Mouse (Mus musculus) liver, embryonic 13.5 days (tissue): Measurements from ENCODE around the gene Ppp1r2. TPM values are rescaled to one million over a fixed set of nuclear protein-coding genes. Genes with fewer than 3 reads are reported as not detected.

Experiments
- ATAC-seq: fragments of 200-750 bp; cut with Nextera tagmentation; 2 replicates; pipeline ENCODE4 v1.8.0; 2017; ENCODE audit warnings: low read depth, mild to moderate bottlenecking, moderate number of reproducible peaks, moderate library complexity
- DNase-seq: peaks from one replicate; pipeline ENCODE4 v3.0.0; 2022
- H3K27ac ChIP-seq: fragments of 300-500 bp; sonication (generic); 2 replicates; pipeline ENCODE4 v1.5.1; 2015; ENCODE audit warnings: moderate library complexity, mild to moderate bottlenecking, inconsistent platforms
- H3K27me3 ChIP-seq: fragments of 300-500 bp; sonication (generic); 2 replicates; pipeline ENCODE4 v1.6.1; 2015; ENCODE audit warnings: mild to moderate bottlenecking, inconsistent platforms
- H3K36me3 ChIP-seq: fragments of 300-500 bp; sonication (generic); 2 replicates; pipeline ENCODE4 v1.6.1; 2015; ENCODE audit warnings: mild to moderate bottlenecking, inconsistent platforms
- H3K4me1 ChIP-seq: fragments of 300-500 bp; sonication (generic); replicated peaks from 2 replicates; pipeline ENCODE4 v1.6.1; 2015; ENCODE audit warnings: inconsistent platforms
- H3K4me2 ChIP-seq: fragments of 300-500 bp; sonication (generic); 2 replicates; pipeline ENCODE4 v1.6.1; 2015; ENCODE audit warnings: inconsistent platforms, mild to moderate bottlenecking, moderate library complexity
- H3K4me3 ChIP-seq: fragments of 300-500 bp; sonication (generic); replicated peaks from 2 replicates; pipeline ENCODE4 v1.5.1; 2015; ENCODE audit warnings: mild to moderate bottlenecking, inconsistent platforms
- H3K9ac ChIP-seq: fragments of 300-500 bp; sonication (generic); 2 replicates; pipeline ENCODE4 v1.6.1; 2015; ENCODE audit warnings: mild to moderate bottlenecking, inconsistent platforms
- H3K9me3 ChIP-seq: fragments of 300-500 bp; sonication (generic); replicated peaks from 2 replicates; pipeline ENCODE4 v1.6.1; 2016; ENCODE audit warnings: inconsistent platforms
- WGBS: fragments of 180-500 bp; shearing (Covaris S2); methylation state at CpG from one replicate; pipeline ENCODE4 v1.1.7; 2015; ENCODE audit not compliant: insufficient replicate concordance; 5-methylcytosine and 5-hydroxymethylcytosine counted together
- polyA plus RNA-seq: library from polyadenylated mRNA; unstranded; fragments of >200 nt; fragmentation: Nextera tagmentation; extraction: Ambion mirVana; gene quantifications from 2 replicates; pipeline ENCODE4 v1.2.1, GENCODE M21; 2015

The Ppp1r2 gene
- polyA plus RNA-seq, 1 experiment from 2014 or later: 44.7 TPM

DNA sequence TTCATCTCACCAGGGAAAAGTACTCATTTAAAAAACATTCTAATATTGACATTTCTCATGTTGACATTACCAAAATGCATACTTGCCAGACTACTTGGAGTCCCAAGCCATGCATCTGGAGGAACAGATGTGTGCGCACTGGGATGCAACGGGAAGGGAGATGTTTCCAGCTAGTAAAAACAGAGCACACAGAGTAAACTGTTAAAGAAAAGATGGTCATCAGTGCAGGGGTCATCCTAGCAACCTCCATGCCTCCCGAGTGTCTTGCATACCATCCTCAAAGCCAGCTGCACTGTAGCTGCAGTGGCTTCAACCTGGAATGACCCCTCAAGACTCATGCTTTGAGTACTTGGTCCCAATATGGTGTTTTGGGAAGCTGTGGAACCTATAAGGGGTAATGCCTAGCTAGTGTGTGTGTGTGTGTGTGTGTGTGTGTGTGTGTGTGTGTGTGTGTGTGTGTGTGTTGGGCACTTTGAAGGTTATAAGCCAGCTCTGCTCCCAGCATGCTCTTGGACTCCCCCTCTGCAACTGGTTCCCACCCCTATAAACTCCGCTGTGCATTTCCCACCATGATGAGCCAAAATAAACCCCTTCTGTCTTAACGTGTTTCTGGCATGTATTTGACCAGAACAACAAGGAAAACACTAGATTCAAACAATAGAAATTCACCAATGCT lies 42.4 kb downstream of the Ppp1r2 start:
- H3K27ac ChIP-seq: no peak overlapping the region
- ATAC-seq: no peak
- DNase-seq: no peak
- no peak overlapping the region for H3K4me2 ChIP-seq
- H3K9ac ChIP-seq: no peak overlapping the region
- H3K27me3 ChIP-seq: 0 out of 2 replicates have a peak, but pooled peaks cover 2% of the 10 kb centered on the region
- H3K36me3 ChIP-seq: no peaks in the 10 kb centered on the region
- H3K9me3 ChIP-seq: 0 out of 2 replicates have a peak, but pooled peaks cover 3% of the 10 kb centered on the region
- WGBS: 63% methylated on average over 5 of the region's 5 CpGs
- no peak overlapping the region for H3K4me3 ChIP-seq
- H3K4me1 ChIP-seq: peaks cover 20% of the 10 kb centered on the region

DNA sequence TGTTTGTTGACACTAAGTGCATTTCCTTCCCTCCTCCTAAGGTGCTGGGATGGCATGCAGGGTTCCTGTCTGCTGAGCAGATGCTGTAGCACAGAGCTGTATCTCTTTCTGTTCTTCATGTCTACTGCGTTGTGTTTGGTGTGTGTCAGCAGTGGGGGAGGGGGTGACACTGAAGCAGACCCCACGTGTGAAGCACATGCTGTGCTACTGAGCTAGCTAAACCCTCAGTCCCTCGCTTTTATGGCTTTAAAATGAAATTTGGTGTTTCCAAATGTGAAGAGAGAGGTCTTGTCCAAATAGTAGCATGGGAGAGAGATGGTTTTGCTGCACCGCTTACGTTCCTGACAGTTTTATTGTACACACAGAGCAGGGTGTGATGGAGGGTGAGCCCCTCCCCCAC lies 43.5 kb downstream of the Ppp1r2 start:
- no peaks in the 10 kb centered on the region for H3K36me3 ChIP-seq
- H3K9ac ChIP-seq: no peak overlapping the region
- no peak overlapping the region for H3K4me2 ChIP-seq
- 0 out of 2 replicates have a peak, but pooled peaks cover 3% of the 10 kb centered on the region for H3K9me3 ChIP-seq
- ATAC-seq: no peak
- H3K27ac ChIP-seq: no peak overlapping the region
- WGBS: 63% methylated on average over 5 of the region's 5 CpGs
- H3K27me3 ChIP-seq: 0 out of 2 replicates have a peak, but pooled peaks cover 2% of the 10 kb centered on the region
- no peak overlapping the region for H3K4me3 ChIP-seq
- no peak for DNase-seq
- H3K4me1 ChIP-seq: peaks cover 20% of the 10 kb centered on the region

DNA sequence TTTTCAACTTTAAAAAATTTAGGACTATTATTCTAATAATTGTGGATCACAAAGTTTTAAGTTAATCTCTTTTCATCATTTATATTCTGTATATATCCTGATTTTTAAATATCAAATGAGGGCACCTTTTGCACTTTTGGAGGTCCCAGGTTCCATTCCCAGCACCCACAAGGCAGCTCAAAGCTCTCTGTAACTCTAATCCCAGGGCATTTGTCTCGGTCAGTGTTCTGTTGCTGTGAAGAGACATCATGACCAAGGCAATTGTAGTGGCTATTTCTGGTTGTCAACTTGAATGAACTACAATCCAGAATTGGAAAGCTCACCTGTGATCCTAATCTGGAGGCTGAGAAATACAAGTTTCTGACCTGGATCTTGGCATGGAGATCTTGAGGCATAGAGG lies 47.3 kb downstream of the Ppp1r2 start:
- 78% methylated on average over 1 of the region's 1 CpGs for WGBS
- H3K27ac ChIP-seq: no peak overlapping the region
- H3K4me3 ChIP-seq: no peak overlapping the region
- 0 out of 2 replicates have a peak, but pooled peaks cover 2% of the 10 kb centered on the region for H3K27me3 ChIP-seq
- DNase-seq (no peak), ATAC-seq (no peak)
- H3K36me3 ChIP-seq: no peaks in the 10 kb centered on the region
- H3K4me2 ChIP-seq: no peak overlapping the region
- no peak overlapping the region for H3K9ac ChIP-seq
- 0 out of 2 replicates have a peak, but pooled peaks cover 3% of the 10 kb centered on the region for H3K9me3 ChIP-seq
- no peaks in the 10 kb centered on the region for H3K4me1 ChIP-seq

DNA sequence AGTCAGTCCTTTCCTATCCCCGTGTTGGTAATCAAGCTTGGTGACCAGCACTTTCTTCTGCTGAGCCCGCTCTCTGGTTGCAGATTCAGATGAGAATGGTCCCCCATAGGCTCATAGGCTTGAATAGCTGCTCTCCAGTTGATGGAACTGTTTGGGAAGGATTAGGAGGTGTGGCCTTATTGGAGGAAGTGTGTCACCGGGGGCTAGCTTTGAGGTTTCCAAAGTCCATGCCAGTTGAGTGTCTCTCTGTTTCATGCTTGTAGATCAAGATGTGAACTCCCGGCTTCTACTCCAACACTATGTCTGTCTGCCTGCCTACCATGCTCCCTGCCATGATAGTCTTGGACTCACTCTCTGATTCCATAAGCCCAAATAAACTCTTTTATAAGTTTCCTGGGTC lies 59.8 kb downstream of the Ppp1r2 start:
- H3K9me3 ChIP-seq: 0 out of 2 replicates have a peak, but pooled peaks cover 4% of the 10 kb centered on the region
- 0 out of 2 replicates have a peak, but pooled peaks cover 2% of the 10 kb centered on the region for H3K4me1 ChIP-seq
- 72% methylated on average over 4 of the region's 4 CpGs for WGBS
- no peaks in the 10 kb centered on the region for H3K36me3 ChIP-seq
- no peak overlapping the region for H3K4me2 ChIP-seq
- H3K4me3 ChIP-seq: no peak overlapping the region
- ATAC-seq: no peak
- DNase-seq: no peak
- no peak overlapping the region for H3K9ac ChIP-seq
- no peak overlapping the region for H3K27ac ChIP-seq
- peaks cover 9% of the 10 kb centered on the region; the same call in 1 of the 2 replicates for H3K27me3 ChIP-seq

DNA sequence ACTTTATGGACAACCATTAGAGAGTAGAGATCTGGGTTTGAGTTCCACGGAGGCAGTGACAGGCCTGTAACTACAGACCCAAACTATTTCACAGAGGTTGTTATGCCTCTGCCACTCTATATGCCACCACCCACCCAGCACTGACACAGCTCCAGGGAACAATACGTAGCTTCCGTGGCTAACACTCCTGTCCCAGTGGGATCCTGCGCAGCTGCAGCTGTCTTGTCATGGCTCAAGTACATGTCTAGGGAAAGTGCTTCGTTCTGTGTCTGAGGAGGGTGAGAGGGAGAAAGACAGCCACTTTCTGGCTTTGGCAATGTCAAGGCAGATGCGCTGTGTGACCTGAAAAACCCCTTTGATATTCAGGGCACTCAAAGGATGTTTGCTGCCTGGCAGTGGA lies 61.6 kb downstream of the Ppp1r2 start:
- Histone ChIP-seq H3K9me3 (0 out of 2 replicates have a peak, but pooled peaks cover 4% of the 10 kb centered on the region), H3K36me3 (no peaks in the 10 kb centered on the region), H3K27ac (no peak overlapping the region), H3K4me2 (no peak overlapping the region), H3K4me1 (0 out of 2 replicates have a peak, but pooled peaks cover 8% of the 10 kb centered on the region), H3K27me3 (peaks cover 19% of the 10 kb centered on the region), H3K9ac (no peak overlapping the region), H3K4me3 (no peak overlapping the region)
- ATAC-seq (no peak), DNase-seq (no peak)
- WGBS: 70% methylated on average over 6 of the region's 6 CpGs

DNA sequence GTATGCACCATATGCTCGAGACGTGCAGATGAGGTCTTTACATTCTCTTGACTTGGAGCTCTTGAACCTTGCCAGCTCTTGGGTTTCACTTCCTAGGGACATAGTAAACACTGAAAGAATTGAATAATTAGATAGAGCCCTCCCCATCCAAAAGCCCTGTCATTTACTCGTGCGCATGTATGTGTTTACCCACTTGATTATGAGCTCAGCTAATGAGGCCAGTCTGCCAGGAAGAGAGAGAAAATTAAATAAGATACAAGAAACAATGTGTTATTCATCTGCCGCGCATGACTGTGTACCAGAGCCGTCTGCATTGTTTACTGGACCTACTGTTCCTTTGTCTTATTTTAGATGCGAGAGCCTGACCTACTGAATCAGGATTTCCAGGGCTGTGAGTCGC lies 63.6 kb downstream of the Ppp1r2 start:
- no peaks in the 10 kb centered on the region for H3K36me3 ChIP-seq
- no peaks in the 10 kb centered on the region for H3K9me3 ChIP-seq
- DNase-seq (no peak), ATAC-seq (no peak)
- H3K4me2 ChIP-seq: no peak overlapping the region
- no peak overlapping the region for H3K27ac ChIP-seq
- WGBS: 63% methylated on average over 9 of the region's 9 CpGs
- no peak overlapping the region for H3K4me3 ChIP-seq
- H3K9ac ChIP-seq: no peak overlapping the region
- 0 out of 2 replicates have a peak, but pooled peaks cover 8% of the 10 kb centered on the region for H3K4me1 ChIP-seq
- peaks cover 19% of the 10 kb centered on the region for H3K27me3 ChIP-seq

DNA sequence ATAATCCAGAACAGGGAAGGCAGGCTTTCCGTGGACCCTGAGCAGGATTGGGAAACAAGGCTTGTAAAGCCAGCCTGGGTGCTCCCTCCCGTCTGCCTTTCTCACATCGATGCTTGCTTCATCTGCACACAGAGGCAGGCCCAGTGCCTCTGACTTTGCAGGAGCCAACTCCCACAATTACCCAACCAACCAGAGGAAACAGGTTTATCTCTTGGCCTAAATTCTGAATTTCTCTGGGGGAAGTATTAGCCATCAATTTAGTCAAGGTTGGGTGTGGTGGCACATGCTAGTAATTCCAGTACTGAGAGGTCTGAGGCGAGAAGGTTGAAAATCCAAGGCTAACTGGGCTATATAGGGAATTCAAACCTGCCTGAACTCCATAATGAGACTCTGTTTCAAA lies 64.6 kb downstream of the Ppp1r2 start:
- Histone ChIP-seq H3K27ac (no peak overlapping the region), H3K4me3 (no peak overlapping the region), H3K9ac (no peak overlapping the region), H3K27me3 (peaks cover 19% of the 10 kb centered on the region), H3K4me2 (no peak overlapping the region), H3K9me3 (no peaks in the 10 kb centered on the region), H3K36me3 (no peaks in the 10 kb centered on the region), H3K4me1 (0 out of 2 replicates have a peak, but pooled peaks cover 8% of the 10 kb centered on the region)
- 29% methylated on average over 4 of the region's 4 CpGs for WGBS
- no peak for DNase-seq
- no peak; the same call in 1 of the 2 replicates for ATAC-seq

DNA sequence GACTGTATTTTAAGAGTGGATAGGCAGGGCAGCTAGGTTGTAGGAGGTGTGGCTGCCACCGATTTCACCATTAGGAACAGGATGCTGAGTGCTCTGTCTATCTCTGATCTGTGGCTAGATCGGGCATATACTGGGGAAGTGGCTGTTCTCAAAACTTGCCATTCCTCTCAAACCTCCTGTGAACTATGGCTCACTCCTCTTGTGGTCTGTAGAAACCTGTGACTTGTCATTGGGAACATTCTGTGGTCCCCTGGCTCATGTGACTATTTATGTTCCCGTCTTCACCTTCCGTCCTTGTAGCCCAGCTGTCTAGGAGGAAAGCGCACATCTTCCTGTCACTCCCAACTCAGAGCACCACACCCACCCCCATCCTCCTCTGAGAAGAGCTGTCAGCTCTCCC lies 65.2 kb downstream of the Ppp1r2 start:
- DNase-seq (no peak), ATAC-seq (no peak)
- Histone ChIP-seq H3K27me3 (peaks cover 19% of the 10 kb centered on the region), H3K9me3 (no peaks in the 10 kb centered on the region), H3K4me2 (no peak overlapping the region), H3K4me3 (no peak overlapping the region), H3K36me3 (no peaks in the 10 kb centered on the region), H3K9ac (no peak overlapping the region), H3K27ac (no peak overlapping the region), H3K4me1 (0 out of 2 replicates have a peak, but pooled peaks cover 8% of the 10 kb centered on the region)
- 15% methylated on average over 5 of the region's 5 CpGs for WGBS

DNA sequence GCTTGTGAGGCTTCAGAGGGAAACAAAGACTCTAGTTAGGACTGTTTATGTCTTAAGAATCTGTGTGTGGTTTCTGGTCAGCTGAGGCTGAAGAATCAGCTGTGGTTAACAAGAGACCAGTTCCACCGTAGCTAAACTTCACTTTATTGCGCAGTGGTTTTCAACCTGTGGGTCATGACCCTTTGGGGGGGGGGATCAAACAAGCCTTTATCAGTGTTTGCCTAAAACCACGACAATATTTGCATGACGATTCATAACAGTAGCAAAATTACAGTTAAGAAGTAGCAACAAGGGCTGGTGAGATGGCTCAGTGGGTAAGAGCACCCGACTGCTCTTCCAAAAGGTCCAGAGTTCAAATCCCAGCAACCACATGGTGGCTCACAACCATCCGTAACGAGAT lies 69.4 kb downstream of the Ppp1r2 start:
- WGBS: 49% methylated on average over 7 of the region's 7 CpGs

DNA sequence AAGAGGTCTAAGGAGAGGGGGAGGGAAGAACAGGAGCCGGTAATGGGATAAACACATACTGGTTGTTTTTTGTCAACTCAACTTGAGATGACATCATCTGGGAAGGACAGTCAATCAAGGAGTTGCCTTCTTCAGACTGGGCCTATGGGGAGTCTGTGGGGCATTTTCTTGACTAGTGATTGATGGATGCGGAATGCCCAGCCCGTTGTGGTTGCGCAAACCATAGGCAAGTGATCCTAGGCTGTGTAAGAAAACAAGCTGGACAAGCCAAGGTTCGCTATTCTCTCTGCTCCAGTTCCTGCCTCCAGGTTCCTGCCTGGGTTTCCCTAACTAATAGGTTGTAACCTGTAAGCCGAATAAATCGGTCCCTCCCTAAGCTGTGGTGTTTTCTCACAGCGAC lies 69.9 kb downstream of the Ppp1r2 start:
- Histone ChIP-seq H3K4me1 (peaks cover 11% of the 10 kb centered on the region), H3K27ac (no peak overlapping the region), H3K9ac (no peak overlapping the region), H3K36me3 (no peaks in the 10 kb centered on the region), H3K4me2 (no peak overlapping the region), H3K4me3 (no peak overlapping the region), H3K9me3 (no peaks in the 10 kb centered on the region), H3K27me3 (peaks cover 9% of the 10 kb centered on the region)
- WGBS: 73% methylated on average over 8 of the region's 8 CpGs
- ATAC-seq (no peak), DNase-seq (no peak)

More for the DNA sequence above, 69.4 kb downstream of the Ppp1r2 start:
- Histone ChIP-seq H3K9ac (no peak overlapping the region), H3K4me2 (no peak overlapping the region), H3K4me1 (peaks cover 11% of the 10 kb centered on the region), H3K9me3 (no peaks in the 10 kb centered on the region), H3K27me3 (peaks cover 12% of the 10 kb centered on the region), H3K27ac (no peak overlapping the region), H3K4me3 (no peak overlapping the region), H3K36me3 (no peaks in the 10 kb centered on the region)
- DNase-seq: no peak
- ATAC-seq: no peak

DNA sequence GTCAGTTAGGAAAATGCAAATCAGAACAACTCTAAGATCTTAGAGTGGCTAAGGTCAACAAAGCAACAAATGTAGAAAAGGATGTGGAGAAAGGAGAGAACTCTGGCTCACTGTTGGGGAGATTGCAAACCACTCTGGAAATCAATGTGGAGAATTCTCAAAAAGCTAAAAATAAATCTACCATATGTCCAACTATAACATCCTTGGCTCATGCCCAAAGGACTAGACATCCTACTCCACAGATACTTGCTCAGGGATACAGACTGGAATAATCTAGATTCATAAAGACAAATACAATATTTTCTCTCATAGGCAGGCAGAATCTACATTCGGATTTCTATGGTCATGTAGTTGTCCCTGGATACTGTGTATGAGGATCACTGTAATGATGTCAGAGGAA lies 70.9 kb downstream of the Ppp1r2 start:
- H3K4me3 ChIP-seq: no peak overlapping the region
- peaks cover 16% of the 10 kb centered on the region for H3K4me1 ChIP-seq
- no peaks in the 10 kb centered on the region for H3K36me3 ChIP-seq
- ATAC-seq (no peak), DNase-seq (no peak)
- no peak overlapping the region for H3K4me2 ChIP-seq
- no peak overlapping the region for H3K27ac ChIP-seq
- no peaks in the 10 kb centered on the region for H3K9me3 ChIP-seq
- H3K27me3 ChIP-seq: peaks cover 7% of the 10 kb centered on the region; the same call in 1 of the 2 replicates
- 61% methylated on average over 1 of the region's 1 CpGs for WGBS
- no peak overlapping the region for H3K9ac ChIP-seq

DNA sequence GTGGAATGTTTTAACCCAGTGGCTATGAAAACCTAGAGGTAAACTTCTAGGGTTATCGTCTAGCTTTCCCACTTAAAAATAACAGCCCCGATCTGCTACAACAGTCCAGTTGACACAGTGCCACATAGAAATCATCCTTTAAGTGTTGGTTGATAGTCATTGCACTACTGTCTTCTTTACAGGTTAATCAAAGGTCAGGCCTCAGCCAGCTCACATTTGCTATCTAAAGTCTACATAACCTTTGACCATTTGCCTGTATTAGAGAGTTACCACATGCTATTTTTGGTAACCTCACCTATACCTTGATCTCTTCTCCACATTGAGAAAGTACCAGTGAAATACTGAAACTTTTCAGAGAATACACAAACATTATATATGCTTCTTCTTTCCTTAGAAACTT lies 73.4 kb downstream of the Ppp1r2 start:
- Histone ChIP-seq H3K4me1 (peaks cover 26% of the 10 kb centered on the region), H3K4me3 (peak overlapping the region; percentile 86), H3K27me3 (0 out of 2 replicates have a peak, but pooled peaks cover 2% of the 10 kb centered on the region), H3K9ac (no peak overlapping the region), H3K4me2 (peak overlapping the region; percentile 91), H3K27ac (peak overlapping the region; percentile 62), H3K9me3 (no peaks in the 10 kb centered on the region), H3K36me3 (no peaks in the 10 kb centered on the region)
- DNase-seq: no peak
- no peak for ATAC-seq
- WGBS: 54% methylated on average over 2 of the region's 2 CpGs
